Mouse (Mus musculus) mouse trophoblast stem cell (cell line): ENCODE results near the gene Yeats4.

ENCODE experiments used
- in situ Hi-C, 2 experiments: fragments of 300-500 bp; cut with MseI, MboI; formaldehyde crosslinking; loops; 2 replicates in 1 of 2; 3 replicates in 1 of 2; pipeline ENCODE4 v1.15.1; 2025

Gene Yeats4

GRCm38 (mm10) chr10:117206070-117206469 is 18.2 kb downstream of the Yeats4 start:
- in situ Hi-C loops = loop anchor here in 1 of 2 experiments (10.0 to 25.0 kb wide), 2 partner anchors 71 to 119 kb away; no protein-coding TSS in a partner anchor

- in situ Hi-C loops = loop anchor here in 1 of 2 experiments (10.0 to 25.0 kb wide), 2 partner anchors 69 to 116 kb away; no protein-coding TSS in a partner anchor
These were observed 20.7 kb downstream of the Yeats4 start for GRCm38 (mm10) chr10:117203558-117203981.

- in situ Hi-C loops = loop anchor here in 1 of 2 experiments (10.0 to 25.0 kb wide), 2 partner anchors 68 to 116 kb away; no protein-coding TSS in a partner anchor
These were observed 21.2 kb downstream of the Yeats4 start for GRCm38 (mm10) chr10:117202981-117203557.

GRCm38 (mm10) chr10:117199701-117200100 is 24.6 kb downstream of the Yeats4 start:
- in situ Hi-C loops = loop anchor here in 1 of 2 experiments (10.0 to 25.0 kb wide), 2 partner anchors 65 to 112 kb away; no protein-coding TSS in a partner anchor

- in situ Hi-C loops = no loop called here
These were observed 27.6 kb downstream of the Yeats4 start for GRCm38 (mm10) chr10:117196696-117197095.

- in situ Hi-C loops = no loop called here
These were observed 28.6 kb downstream of the Yeats4 start for GRCm38 (mm10) chr10:117195748-117196147.

- in situ Hi-C loops = no loop called here
These were observed 29.3 kb downstream of the Yeats4 start for GRCm38 (mm10) chr10:117195005-117195404.

GRCm38 (mm10) chr10:117193364-117193763 is 30.9 kb downstream of the Yeats4 start:
- in situ Hi-C loops = no loop called here

- in situ Hi-C loops = no loop called here
These were observed 38.8 kb downstream of the Yeats4 start for GRCm38 (mm10) chr10:117185399-117186089.

- in situ Hi-C loops = no loop called here
These were observed 43.2 kb downstream of the Yeats4 start for GRCm38 (mm10) chr10:117181098-117181497.

- in situ Hi-C loops = no loop called here
These were observed 49.7 kb downstream of the Yeats4 start for GRCm38 (mm10) chr10:117174645-117175044.

GRCm38 (mm10) chr10:117173566-117174438 is 50.5 kb downstream of the Yeats4 start:
- in situ Hi-C loops = no loop called here

GRCm38 (mm10) chr10:117173111-117173510 is 51.2 kb downstream of the Yeats4 start:
- in situ Hi-C loops = no loop called here

GRCm38 (mm10) chr10:117172069-117172468 is 52.2 kb downstream of the Yeats4 start:
- in situ Hi-C loops = no loop called here

GRCm38 (mm10) chr10:117166785-117167425 is 57.4 kb downstream of the Yeats4 start:
- in situ Hi-C loops = no loop called here
